Mouse (Mus musculus): Measurements from ENCODE around the gene Odf4.
A peak's percentile ranks its signal among the peaks of the same experiment; 100 is the strongest.
"Not testable (repeated sequence)": the region's sequence is repeated elsewhere in the genome, so short reads cannot be mapped to it uniquely, and the experiment has no call there.

The Odf4 gene

GRCm38 (mm10) chr11:68946806-68947440, 20.0 kb upstream of the Odf4 start:
- peak; percentile 73 to 75 for DNase-seq (ENCODE audit: low spot score in 2 of 2)

GRCm38 (mm10) chr11:68946001-68946400, 19.1 kb upstream of the Odf4 start:
- DNase-seq (ENCODE audit: low spot score in 2 of 2), result no peak

GRCm38 (mm10) chr11:68945245-68945644, 18.4 kb upstream of the Odf4 start:
- DNase-seq (ENCODE audit: low spot score in 2 of 2), result no peak

GRCm38 (mm10) chr11:68942731-68943130, 15.8 kb upstream of the Odf4 start:
- DNase-seq (ENCODE audit: low spot score in 2 of 2), result no peak

- DNase-seq (ENCODE audit: low spot score in 2 of 2), result peak in 1 of 2 experiments; percentile 7
Measured at GRCm38 (mm10) chr11:68940516-68940915, 13.6 kb upstream of the Odf4 start.

- peak; percentile 85 to 90 for DNase-seq (ENCODE audit: low spot score in 2 of 2)
Measured at GRCm38 (mm10) chr11:68939451-68940304, 12.8 kb upstream of the Odf4 start.

GRCm38 (mm10) chr11:68936951-68937350, 10.1 kb upstream of the Odf4 start:
- not testable (repeated sequence) for DNase-seq (ENCODE audit: low spot score in 2 of 2)

- DNase-seq (ENCODE audit: low spot score in 2 of 2), result no peak
Measured at GRCm38 (mm10) chr11:68933885-68934507, 7.1 kb upstream of the Odf4 start.

- no peak for DNase-seq (ENCODE audit: low spot score in 2 of 2)
Measured at GRCm38 (mm10) chr11:68929947-68930346, 3.1 kb upstream of the Odf4 start.

GRCm38 (mm10) chr11:68924749-68925148, 2.1 kb downstream of the Odf4 start:
- no peak for DNase-seq (ENCODE audit: low spot score in 2 of 2)

- DNase-seq (ENCODE audit: low spot score in 2 of 2), result no peak
Measured at GRCm38 (mm10) chr11:68923191-68923590, 3.7 kb downstream of the Odf4 start.

GRCm38 (mm10) chr11:68914566-68914965, 12.3 kb downstream of the Odf4 start:
- DNase-seq (ENCODE audit: low spot score in 2 of 2), result no peak

- no peak for DNase-seq (ENCODE audit: low spot score in 2 of 2)
Measured at GRCm38 (mm10) chr11:68911531-68912177, 15.2 kb downstream of the Odf4 start.

- no peak for DNase-seq (ENCODE audit: low spot score in 2 of 2)
Measured at GRCm38 (mm10) chr11:68908846-68909503, 17.9 kb downstream of the Odf4 start.

- no peak for DNase-seq (ENCODE audit: low spot score in 2 of 2)
Measured at GRCm38 (mm10) chr11:68907251-68907650, 19.6 kb downstream of the Odf4 start.

- DNase-seq (ENCODE audit: low spot score in 2 of 2), result no peak
Measured at GRCm38 (mm10) chr11:68906461-68906790, 20.5 kb downstream of the Odf4 start.

GRCm38 (mm10) chr11:68905665-68906460, 21.0 kb downstream of the Odf4 start:
- DNase-seq (ENCODE audit: low spot score in 2 of 2), result no peak

- DNase-seq (ENCODE audit: low spot score in 2 of 2), result no peak
Measured at GRCm38 (mm10) chr11:68905138-68905531, 21.7 kb downstream of the Odf4 start.

GRCm38 (mm10) chr11:68904375-68905137, 22.3 kb downstream of the Odf4 start:
- DNase-seq (ENCODE audit: low spot score in 2 of 2), result peak; percentile 89 to 90

- no peak for DNase-seq (ENCODE audit: low spot score in 2 of 2)
Measured at GRCm38 (mm10) chr11:68903775-68904174, 23.1 kb downstream of the Odf4 start.
